Mouse (Mus musculus): ENCODE results near the gene Golt1b. TPM values are rescaled to one million over a fixed set of nuclear protein-coding genes. Genes with fewer than 3 reads are reported as not detected.

Gene Golt1b
- polyA plus RNA-seq (2012) = 32.0 and 32.5 TPM in 2 replicates

GRCm38 (mm10) chr6:142387011-142387754 lies at the start of gene Golt1b, which contains the start of gene Recql:
Golt1b (plus strand) TSS chr6:142387221.
Recql (minus strand) TSS chr6:142387087.

DNA sequence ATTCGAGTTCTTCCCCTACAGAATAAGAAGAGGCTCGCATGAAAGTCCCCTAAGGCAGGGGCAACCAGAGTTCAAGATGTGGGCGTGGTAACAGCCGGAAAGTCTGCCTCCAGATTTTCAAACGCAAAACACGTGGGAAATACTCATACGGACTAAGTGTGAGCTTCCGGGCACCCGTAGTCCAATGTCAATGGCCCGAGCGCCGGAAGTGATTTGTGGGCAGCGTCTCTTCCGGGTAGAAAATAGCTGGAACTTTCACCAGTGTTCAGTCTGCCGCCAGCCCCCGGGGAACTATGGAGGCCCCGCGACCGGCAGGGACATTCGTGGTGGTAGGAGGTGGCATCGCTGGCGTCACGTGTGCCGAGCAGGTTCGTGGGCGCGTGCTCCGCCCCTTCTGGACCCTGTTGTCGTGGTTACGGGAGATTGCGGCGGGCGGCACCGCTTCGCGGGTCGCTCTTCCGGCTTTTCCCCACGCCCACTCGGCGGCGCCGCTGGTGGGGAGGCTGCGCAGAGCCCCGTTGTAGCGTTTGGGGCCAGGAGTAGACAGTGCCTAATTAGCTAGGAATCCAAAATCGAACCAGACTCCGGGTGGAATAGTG lies 41.5 kb upstream of the Golt1b start, which contains the start of gene Pyroxd1:
TSS of gene Pyroxd1 (plus strand) at position 215 of the 599 bp plus-strand sequence.

DNA sequence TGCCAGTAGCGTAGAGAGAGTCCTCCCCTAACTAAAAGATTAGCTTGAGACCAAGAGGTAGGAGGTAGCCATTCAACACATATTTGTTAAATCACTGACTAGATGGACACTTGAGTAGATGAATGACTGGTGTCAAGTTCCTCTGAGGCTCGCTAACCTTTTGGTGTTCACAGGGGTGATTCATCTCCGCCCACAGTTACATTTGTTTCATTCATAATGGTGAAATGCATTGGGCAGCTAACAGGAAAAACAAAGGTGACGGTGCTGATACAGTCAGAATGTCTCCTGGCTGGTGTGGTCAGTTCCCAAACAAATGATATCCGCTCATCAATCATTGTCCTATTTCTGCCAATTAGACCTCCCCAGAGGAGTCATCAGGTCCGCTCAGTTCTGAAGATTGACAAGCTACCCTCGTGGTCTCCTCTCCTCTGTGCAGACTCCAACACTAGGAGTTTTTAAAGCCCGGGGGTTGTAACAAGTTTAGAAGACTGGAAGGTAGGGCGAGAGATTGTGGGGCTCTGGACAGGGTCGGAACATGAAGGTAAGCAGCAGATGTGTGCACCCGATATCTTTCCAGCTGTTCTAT lies 26.0 kb downstream of the Golt1b start, which contains the start of gene Spx:
TSS of gene Spx (plus strand) at position 536 of the 586 bp plus-strand sequence.

Other genes with a start within 250 kb of the Golt1b start
- gene Slco1a6, start 178.7 kb upstream of the Golt1b start, polyA plus RNA-seq (2012) = not detected in 2 replicates
- gene Iapp, start 88.8 kb upstream of the Golt1b start, polyA plus RNA-seq (2012) = not detected in 2 replicates
- gene Slco1a5, start 64.2 kb upstream of the Golt1b start, polyA plus RNA-seq (2012) = not detected in 2 replicates
- gene Pyroxd1, start 41.6 kb upstream of the Golt1b start, polyA plus RNA-seq (2012) = 1.3 and 1.5 TPM in 2 replicates
- 4.4 and 4.5 TPM in 2 replicates for gene Recql, start 134 bp upstream of the Golt1b start, polyA plus RNA-seq (2012)
- gene Spx, start 26.2 kb downstream of the Golt1b start, polyA plus RNA-seq (2012) = 0.13 and 0.71 TPM in 2 replicates
- not detected in 2 replicates for gene Gys2, start 85.9 kb downstream of the Golt1b start, polyA plus RNA-seq (2012)
- gene Ldhb, start 120.7 kb downstream of the Golt1b start, polyA plus RNA-seq (2012) = 14.3 and 22.2 TPM in 2 replicates
- gene Kcnj8, start 184.4 kb downstream of the Golt1b start, polyA plus RNA-seq (2012) = not detected in 2 replicates

Measured in megakaryocyte-erythroid progenitor cell, adult 5 weeks (primary cell).